Mouse (Mus musculus) megakaryocyte progenitor cell, adult 5-6 weeks (primary cell): ENCODE measurements at regions not wholly inside any gene's neighbourhood (a gene's known extent, or its start where the extent isn't known, plus 50 kb on each side); places are given as distances from the start of the nearest gene placed in this dataset.

Experiments
- ATAC-seq: replicated peaks from 2 replicates; pipeline ENCODE4 v1.8.0; 2016; ENCODE audit warnings: mild to moderate bottlenecking, moderate TSS enrichment, inconsistent platforms; ENCODE audit not compliant: poor library complexity

- no peak for ATAC-seq
These were observed 855.2 kb upstream of the Car8 start for GRCm38 (mm10) chr4:9094076-9094475.

DNA sequence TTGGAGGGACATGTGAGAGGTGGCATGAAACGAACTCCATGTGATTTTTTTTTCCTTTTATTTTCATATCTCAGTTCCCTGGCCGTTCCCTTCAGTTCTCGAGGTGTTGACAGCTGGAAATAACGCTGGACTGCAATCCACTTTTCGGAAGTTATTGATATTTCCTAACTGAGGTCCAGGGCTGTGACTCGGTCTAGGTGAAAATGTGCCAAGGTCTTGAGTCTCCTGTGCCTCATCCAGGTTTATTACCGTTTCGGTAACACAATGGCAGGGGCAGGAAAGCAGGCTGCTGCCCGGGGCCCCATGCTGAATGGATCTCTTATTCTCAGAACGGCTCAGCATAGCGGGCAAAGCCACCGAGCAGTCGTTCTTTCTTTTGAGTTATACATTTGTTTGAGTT lies 844.7 kb upstream of the Car8 start:
- ATAC-seq: no peak

DNA sequence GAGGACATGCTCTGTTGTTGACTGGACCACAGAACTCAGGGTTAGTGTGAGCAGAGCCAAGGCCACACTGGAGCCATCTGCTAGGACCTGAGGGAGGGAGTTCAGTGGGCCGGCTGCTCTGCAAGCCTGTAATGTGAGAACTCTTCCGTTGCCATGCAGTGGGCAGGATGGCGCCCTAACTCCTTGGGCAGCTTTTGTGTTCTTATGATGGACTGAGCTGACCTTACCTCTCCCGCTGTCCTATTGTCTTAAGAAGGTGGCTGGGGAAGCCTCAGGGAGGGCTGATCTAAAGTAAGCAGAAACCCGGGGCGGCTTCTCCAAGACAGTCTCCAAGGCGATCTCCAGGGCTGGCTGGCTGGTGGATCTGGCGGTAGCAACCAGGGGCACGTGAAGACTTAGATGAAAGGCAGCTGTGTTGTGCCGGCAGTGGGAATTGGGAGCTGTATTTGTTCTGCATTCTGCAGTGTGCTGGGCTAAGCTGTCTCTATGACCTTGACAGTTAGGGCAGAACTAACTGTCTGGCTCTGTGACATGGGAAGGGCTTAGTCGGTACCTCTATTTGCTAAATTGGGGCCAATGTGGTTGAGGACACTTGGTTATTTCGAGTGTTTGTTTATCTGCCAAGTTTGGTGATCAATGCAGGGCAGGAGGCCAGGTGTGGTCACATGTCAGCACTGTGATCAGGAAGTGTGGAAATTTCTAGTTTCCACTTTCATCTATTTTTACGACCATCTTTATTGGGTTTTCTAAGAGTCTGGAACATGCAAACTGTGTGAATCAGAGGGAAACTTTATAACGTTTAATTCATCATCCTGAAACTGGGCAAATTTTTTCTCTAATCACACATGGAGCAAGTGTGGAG lies 843.1 kb upstream of the Car8 start:
- no peak for ATAC-seq

GRCm38 (mm10) chr4:9080821-9081493 lies 842.1 kb upstream of the Car8 start:
- ATAC-seq: peak; percentile 77

- no peak for ATAC-seq
These were observed 841.0 kb upstream of the Car8 start for GRCm38 (mm10) chr4:9079828-9080245.

DNA sequence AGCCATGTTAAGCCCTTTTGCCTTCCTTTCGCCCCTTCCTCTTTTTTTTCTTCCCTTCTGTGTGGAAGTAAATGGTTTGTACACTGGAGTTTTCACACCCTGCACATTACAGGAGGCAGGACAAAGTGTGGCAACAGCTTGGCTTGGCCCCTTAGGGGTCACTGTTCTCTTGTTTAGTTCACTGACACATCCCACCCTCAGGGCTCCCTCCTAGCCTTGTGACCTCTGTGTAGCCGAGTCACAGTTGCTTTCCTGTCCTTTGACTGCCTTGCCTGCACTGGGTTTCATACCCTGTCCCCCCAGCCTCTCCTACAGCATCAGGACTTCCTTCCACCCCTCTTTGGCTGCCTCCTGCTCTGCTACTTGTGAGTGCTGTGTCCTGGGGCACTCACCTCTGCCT lies 835.6 kb upstream of the Car8 start:
- ATAC-seq: no peak

DNA sequence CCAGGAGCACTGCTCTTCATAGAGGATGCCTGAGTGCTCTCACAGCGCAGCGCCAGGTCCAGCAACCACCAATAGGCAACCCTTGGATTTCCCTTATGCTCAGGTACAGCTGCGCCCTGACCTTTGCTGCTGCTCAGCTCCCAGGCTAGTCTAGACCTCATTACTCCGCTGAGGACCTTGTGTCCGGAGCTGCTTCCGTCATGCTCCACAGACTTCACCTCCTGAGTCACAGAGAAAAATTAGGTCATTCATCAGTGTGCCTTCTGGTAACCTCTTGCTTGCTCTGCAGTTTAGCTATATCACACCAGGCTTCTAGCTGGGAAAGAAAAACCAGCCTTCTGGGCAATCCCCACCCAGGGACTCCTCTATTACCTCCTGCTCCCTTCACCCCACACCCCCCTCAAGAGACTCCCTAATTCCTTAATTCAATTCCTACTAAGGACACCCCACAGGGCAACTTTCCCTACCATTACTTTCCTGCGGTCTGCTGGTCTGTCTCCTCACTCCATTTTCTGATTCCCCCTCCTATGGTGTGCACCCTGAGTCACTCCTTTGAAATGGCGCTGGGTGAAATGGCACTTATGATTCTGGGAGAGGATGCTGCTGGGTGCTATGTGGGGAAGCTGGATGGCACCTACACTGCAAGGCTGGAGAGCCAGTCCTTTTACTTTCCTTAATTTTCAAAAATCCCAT lies 835.0 kb upstream of the Car8 start:
- ATAC-seq: no peak

DNA sequence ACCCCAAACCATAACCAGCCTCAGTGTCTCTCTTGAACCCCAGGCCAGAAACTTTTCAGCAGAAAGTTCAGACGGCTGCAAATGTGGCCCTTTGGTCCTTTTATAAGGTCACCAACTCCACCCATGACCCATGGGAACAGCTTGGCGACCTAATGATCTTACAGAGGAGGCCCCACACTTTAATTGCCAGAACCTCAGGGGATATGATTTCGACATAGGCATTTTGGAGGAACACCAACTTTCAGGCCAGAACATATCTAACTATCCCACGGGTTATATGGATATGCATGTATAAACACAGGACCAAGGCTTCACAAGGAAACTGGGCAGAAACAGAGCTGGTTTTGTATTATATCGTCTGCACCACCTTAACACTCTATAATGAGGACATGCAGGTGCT lies 833.5 kb upstream of the Car8 start:
- no peak for ATAC-seq

DNA sequence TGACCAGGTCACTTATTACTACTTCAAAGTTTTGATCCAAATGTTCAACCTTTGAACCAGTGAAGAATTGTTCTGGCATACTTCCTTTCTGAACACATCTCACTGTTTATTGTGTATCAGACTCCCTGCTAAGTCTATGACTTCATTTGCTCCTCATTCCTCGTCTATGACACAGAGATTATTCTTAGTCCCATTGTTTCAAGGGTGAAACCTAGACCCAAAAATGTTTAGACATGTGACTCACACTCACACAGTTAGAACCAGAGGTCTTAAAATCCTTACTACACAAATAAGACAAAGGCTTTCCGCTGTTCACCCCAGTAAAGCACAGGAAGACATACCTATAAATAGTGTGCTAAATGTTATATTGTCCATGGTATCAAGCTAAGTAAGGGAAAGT lies 829.0 kb upstream of the Car8 start:
- no peak for ATAC-seq

DNA sequence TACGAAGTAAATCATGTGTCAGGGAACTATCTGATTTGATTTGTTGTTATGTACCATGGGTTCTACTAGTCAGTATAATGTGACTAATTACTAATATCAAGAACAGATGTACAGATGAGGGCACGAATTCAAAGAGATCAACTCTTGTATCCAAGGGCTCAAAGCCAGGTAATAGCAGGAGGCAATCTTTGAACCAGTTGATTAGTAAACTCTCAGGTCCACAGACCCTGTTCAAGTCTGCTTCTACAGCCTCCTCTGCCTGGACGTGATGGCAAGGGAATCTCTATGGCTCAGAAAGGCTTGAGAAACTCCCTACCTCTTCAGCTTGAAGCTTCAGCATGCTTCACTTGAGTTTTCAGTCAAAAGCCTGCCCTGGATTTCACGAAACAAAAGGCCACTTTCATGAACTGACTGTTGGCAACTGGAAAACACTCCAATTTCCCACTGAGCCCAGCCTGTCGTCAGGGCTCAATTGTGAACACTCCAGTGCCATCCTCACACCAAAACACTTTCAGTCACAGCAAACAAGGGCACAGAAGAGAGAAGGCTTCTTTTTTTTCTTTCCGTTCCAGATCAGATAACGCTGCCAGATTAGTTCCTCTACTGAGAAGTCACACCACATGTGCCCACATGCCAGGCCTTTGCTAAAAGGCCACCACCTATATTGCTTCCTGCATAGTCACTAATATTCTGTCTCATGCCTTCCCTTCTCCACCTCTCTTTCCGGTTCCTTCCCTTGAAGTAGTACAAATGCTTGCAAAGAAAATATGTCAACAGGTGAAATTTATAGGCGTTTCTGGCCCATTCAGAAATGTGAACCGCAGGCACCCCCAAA lies 827.4 kb upstream of the Car8 start:
- ATAC-seq: peak; percentile 50

GRCm38 (mm10) chr4:9061941-9062340 lies 823.1 kb upstream of the Car8 start:
- ATAC-seq: no peak

- no peak for ATAC-seq
These were observed 821.4 kb upstream of the Car8 start for GRCm38 (mm10) chr4:9060221-9060620.

DNA sequence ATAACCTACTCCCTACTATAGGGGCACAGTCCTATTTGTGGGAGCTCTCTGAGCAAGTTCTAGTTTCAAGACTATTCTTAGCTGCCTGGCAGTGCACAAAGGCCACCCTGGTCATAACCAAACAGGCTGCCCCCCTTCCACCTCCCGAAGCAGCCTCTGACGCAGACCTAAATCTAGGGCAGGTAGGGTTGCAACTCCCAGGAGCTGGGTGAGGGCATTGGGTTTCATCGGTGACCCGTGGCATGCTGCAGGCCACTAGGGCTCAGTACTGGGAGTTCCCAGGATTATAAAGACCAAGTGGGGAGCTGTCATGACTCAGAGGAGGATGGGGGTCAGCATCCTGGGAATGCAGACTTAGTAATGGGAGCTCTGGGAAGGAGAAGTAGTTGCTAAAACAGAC lies 818.8 kb upstream of the Car8 start:
- no peak for ATAC-seq

DNA sequence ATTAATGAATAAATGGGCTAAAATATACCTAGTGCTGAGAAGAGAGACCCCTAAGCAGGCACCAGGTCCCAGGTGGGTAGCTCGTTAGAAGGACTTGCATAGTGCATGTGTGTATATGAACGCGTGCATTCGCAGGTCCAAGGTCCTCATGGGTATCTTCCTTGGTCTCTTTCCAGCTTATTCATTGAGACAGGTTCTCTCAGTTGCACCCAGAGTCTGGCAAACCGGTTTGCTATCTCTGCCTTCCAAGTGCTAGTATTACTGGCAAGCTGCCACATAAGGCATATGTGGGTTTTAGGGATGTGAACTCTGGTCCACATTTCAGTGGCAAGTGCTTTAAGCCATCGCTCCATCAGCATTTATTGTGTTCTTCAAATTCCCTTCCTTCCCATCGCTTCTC lies 818.3 kb upstream of the Car8 start:
- ATAC-seq: no peak

- no peak for ATAC-seq
These were observed 817.0 kb upstream of the Car8 start for GRCm38 (mm10) chr4:9055876-9056275.

- ATAC-seq: no peak
These were observed 816.5 kb upstream of the Car8 start for GRCm38 (mm10) chr4:9055266-9055820.

DNA sequence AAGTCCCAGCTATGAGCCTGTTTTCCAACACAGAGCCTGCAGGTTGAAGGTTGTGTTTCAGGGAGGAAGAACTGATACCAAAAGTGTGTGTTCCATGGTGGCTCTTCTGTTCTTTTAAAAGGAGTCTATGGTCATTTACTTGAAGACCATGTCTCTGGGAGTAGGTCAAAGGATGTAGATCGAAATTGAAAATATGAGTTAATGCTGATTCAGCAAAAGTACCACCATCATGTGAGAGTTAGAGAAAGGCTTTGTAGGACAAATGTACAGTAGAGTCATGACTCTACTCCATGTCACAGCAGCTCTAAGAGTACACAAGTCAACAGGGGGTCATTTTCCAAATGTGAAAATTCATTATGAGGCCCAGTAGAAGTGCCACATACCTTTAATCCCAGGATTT lies 810.0 kb upstream of the Car8 start:
- no peak for ATAC-seq

- no peak for ATAC-seq
These were observed 808.3 kb upstream of the Car8 start for GRCm38 (mm10) chr4:9047151-9047550.

DNA sequence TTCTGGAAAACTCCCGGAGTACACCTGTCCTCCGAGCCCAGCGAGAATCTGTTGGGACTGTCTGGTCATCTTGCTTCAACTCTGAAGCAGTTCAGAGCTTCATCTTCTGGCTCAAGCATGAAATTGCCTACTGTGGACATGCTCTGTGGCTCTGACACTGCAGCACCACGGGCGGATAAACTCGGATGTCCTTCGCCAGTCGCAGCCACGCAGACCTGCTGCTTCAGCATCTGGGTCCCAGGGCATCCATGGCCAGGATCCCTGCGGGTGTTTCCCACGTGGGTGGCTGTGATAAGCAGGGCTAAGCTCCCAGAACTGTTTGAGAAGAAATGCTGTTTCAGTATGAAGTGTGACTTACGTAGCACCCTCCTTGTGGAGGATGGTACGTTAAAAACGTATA lies 807.6 kb upstream of the Car8 start:
- no peak for ATAC-seq

GRCm38 (mm10) chr4:9046030-9046429 lies 807.2 kb upstream of the Car8 start:
- ATAC-seq: no peak

- no peak for ATAC-seq
These were observed 797.2 kb upstream of the Car8 start for GRCm38 (mm10) chr4:9036005-9036404.
